Mouse (Mus musculus): Measurements from ENCODE around the gene Ereg.

DNA sequence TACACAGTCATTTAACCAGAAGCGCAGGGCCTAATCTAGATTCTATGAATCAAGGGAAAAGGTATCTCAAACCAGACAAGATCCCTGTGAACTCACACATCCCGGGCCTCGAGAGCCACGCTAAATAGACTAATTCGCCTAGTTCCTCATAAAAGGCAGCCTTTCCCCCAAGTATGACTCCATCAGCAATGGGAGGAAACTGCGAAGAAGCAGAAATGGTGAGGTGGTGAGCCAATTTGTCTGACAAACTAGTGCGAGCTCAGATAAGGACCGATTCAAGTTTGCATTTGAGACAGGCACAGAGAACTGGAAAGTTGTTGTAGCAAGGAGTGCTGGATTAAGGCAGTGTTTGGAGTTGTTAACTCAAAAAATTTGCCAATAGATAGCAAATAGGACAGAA is 796 bp upstream of the Ereg start:
- TF ChIP-seq POLR2A (IDR thresholded peaks at IDR 0.05; ENCODE audit: low read depth, low read length), result no peak
- no peak for TF ChIP-seq CTCF (IDR thresholded peaks at IDR 0.05; ENCODE audit: extremely low read depth, insufficient read length, insufficient replicate concordance, low read depth, low read length)

Data from small intestine, adult 2 months (tissue).